Mouse (Mus musculus) hindbrain, postnatal 0 days (tissue): ENCODE results near the gene Ptges2. TPM values are rescaled to one million over a fixed set of nuclear protein-coding genes. Genes with fewer than 3 reads are reported as not detected.

Experiments
- ATAC-seq: fragments of 200-750 bp; cut with Nextera tagmentation; 2 replicates; pipeline ENCODE4 v1.8.0; 2017; ENCODE audit warnings: mild to moderate bottlenecking, moderate TSS enrichment, moderate library complexity
- DNase-seq: peaks from one replicate; pipeline ENCODE4 v3.0.0-alpha.2; 2015; ENCODE audit warnings: low spot score
- H3K27ac ChIP-seq: fragments of 300-500 bp; sonication (generic); 2 replicates; pipeline ENCODE4 v1.5.1; 2014; ENCODE audit warnings: mild to moderate bottlenecking
- H3K27me3 ChIP-seq: fragments of 300-500 bp; sonication (generic); 2 replicates; pipeline ENCODE4 v1.6.1; 2014; ENCODE audit warnings: low read length, mixed read lengths; ENCODE audit not compliant: insufficient read depth
- H3K36me3 ChIP-seq: fragments of 300-500 bp; sonication (generic); 2 replicates; pipeline ENCODE4 v1.6.1; 2014; ENCODE audit warnings: low read length, mixed read lengths; ENCODE audit not compliant: insufficient read depth
- H3K4me1 ChIP-seq: fragments of 300-500 bp; sonication (generic); 2 replicates; pipeline ENCODE4 v1.6.1; 2014; ENCODE audit warnings: antibody characterized with exemption, low read length, mixed read lengths; ENCODE audit not compliant: insufficient read depth
- H3K4me2 ChIP-seq: fragments of 300-500 bp; sonication (generic); 2 replicates; pipeline ENCODE4 v1.6.1; 2014; ENCODE audit warnings: low read depth, mild to moderate bottlenecking, low read length, moderate library complexity, mixed read lengths
- H3K4me3 ChIP-seq: fragments of 300-500 bp; sonication (generic); 2 replicates; pipeline ENCODE4 v1.5.1; 2014; ENCODE audit warnings: low read length
- H3K9ac ChIP-seq: fragments of 300-500 bp; sonication (generic); replicated peaks from 2 replicates; pipeline ENCODE4 v1.6.1; 2014; ENCODE audit warnings: mild to moderate bottlenecking, low read length, moderate library complexity, mixed read lengths
- H3K9me3 ChIP-seq: fragments of 300-500 bp; sonication (generic); 2 replicates; pipeline ENCODE4 v1.6.1; 2016; ENCODE audit warnings: low read length, mixed read lengths
- CTCF ChIP-seq: IDR thresholded peaks from 2 replicates; pipeline ENCODE4 v1.5.1; 2016; ENCODE audit warnings: antibody characterized with exemption, control low read depth, low read depth
- WGBS: fragments of 180-500 bp; shearing (Covaris S2); extraction: QIAGEN DNeasy Blood & Tissue Kit; methylation state at CpG from one replicate; pipeline ENCODE4 v1.1.7; 2014; 5-methylcytosine and 5-hydroxymethylcytosine counted together
- polyA plus RNA-seq: library from polyadenylated mRNA; unstranded; fragments of >200 nt; fragmentation: Nextera tagmentation; extraction: Ambion mirVana; gene quantifications from 2 replicates; pipeline ENCODE4 v1.2.1, GENCODE M21; 2015
- total RNA-seq: library from RNA; depleted of rRNA; stranded (reverse); fragments of >200 nt; gene quantifications from 2 replicates; pipeline ENCODE4 v1.2.3, GENCODE M21; 2014

The Ptges2 gene
- total and polyA plus RNA-seq, 2 experiments from 2014 or later = 41.3 to 55.6 TPM

GRCm38 (mm10) chr2:32412742-32413531 lies 17.2 kb downstream of the Ptges2 start:
- no peaks in the 10 kb centered on the region for H3K27me3 ChIP-seq
- no peaks in the 10 kb centered on the region for H3K9me3 ChIP-seq
- DNase-seq (no peak), ATAC-seq (no peak)
- TF ChIP-seq CTCF = no peak
- no peaks in the 10 kb centered on the region for H3K4me1 ChIP-seq
- 90% methylated on average over 6 of the region's 6 CpGs for WGBS
- H3K9ac ChIP-seq = no peak overlapping the region
- H3K4me2 ChIP-seq = no peak overlapping the region
- H3K36me3 ChIP-seq = peaks cover 40% of the 10 kb centered on the region
- H3K27ac ChIP-seq = no peak overlapping the region
- H3K4me3 ChIP-seq = no peak overlapping the region

- Histone ChIP-seq H3K36me3 (peaks cover 50% of the 10 kb centered on the region), H3K9me3 (no peaks in the 10 kb centered on the region), H3K4me2 (no peak overlapping the region), H3K27me3 (no peaks in the 10 kb centered on the region), H3K27ac (no peak overlapping the region), H3K4me1 (no peaks in the 10 kb centered on the region), H3K4me3 (no peak overlapping the region), H3K9ac (no peak overlapping the region)
- ATAC-seq (no peak), DNase-seq (no peak)
- TF ChIP-seq CTCF = no peak
- 54% methylated on average over 5 of the region's 5 CpGs for WGBS
These were observed 18.2 kb downstream of the Ptges2 start for GRCm38 (mm10) chr2:32413936-32414335.

- ATAC-seq = no peak
- Histone ChIP-seq H3K9ac (no peak overlapping the region), H3K36me3 (peaks cover 68% of the 10 kb centered on the region), H3K9me3 (no peaks in the 10 kb centered on the region), H3K4me1 (no peaks in the 10 kb centered on the region), H3K27me3 (no peaks in the 10 kb centered on the region), H3K4me3 (no peak overlapping the region), H3K27ac (no peak overlapping the region), H3K4me2 (no peak overlapping the region)
- WGBS = 96% methylated on average over 12 of the region's 12 CpGs
- no peak for TF ChIP-seq CTCF
- DNase-seq = no peak
These were observed 20.1 kb downstream of the Ptges2 start for GRCm38 (mm10) chr2:32415801-32416200.

GRCm38 (mm10) chr2:32416556-32416955 lies 20.9 kb downstream of the Ptges2 start:
- no peak overlapping the region for H3K4me2 ChIP-seq
- no peak for TF ChIP-seq CTCF
- ATAC-seq = no peak
- DNase-seq = no peak
- H3K4me3 ChIP-seq = no peak overlapping the region
- no peak overlapping the region for H3K27ac ChIP-seq
- H3K9me3 ChIP-seq = no peaks in the 10 kb centered on the region
- 90% methylated on average over 2 of the region's 2 CpGs for WGBS
- H3K27me3 ChIP-seq = no peaks in the 10 kb centered on the region
- H3K36me3 ChIP-seq = peaks cover 75% of the 10 kb centered on the region
- no peak overlapping the region for H3K9ac ChIP-seq
- no peaks in the 10 kb centered on the region for H3K4me1 ChIP-seq

- Histone ChIP-seq H3K27me3 (no peaks in the 10 kb centered on the region), H3K27ac (no peak overlapping the region), H3K4me2 (no peak overlapping the region), H3K36me3 (peaks cover 75% of the 10 kb centered on the region), H3K4me1 (no peaks in the 10 kb centered on the region; the same call in 1 of the 2 replicates), H3K4me3 (no peak overlapping the region), H3K9me3 (no peaks in the 10 kb centered on the region), H3K9ac (no peak overlapping the region)
- 90% methylated on average over 8 of the region's 8 CpGs for WGBS
- ATAC-seq (no peak), DNase-seq (no peak)
- no peak for TF ChIP-seq CTCF
These were observed 21.8 kb downstream of the Ptges2 start for GRCm38 (mm10) chr2:32417486-32417885.

- no peak for ATAC-seq
- Histone ChIP-seq H3K9me3 (no peaks in the 10 kb centered on the region), H3K4me1 (peaks cover 6% of the 10 kb centered on the region; the same call in 1 of the 2 replicates), H3K4me3 (no peak overlapping the region), H3K4me2 (no peak overlapping the region), H3K27ac (no peak overlapping the region), H3K9ac (no peak overlapping the region), H3K36me3 (peaks cover 75% of the 10 kb centered on the region), H3K27me3 (no peaks in the 10 kb centered on the region)
- DNase-seq = no peak
- WGBS = 90% methylated on average over 12 of the region's 12 CpGs
- no peak for TF ChIP-seq CTCF
These were observed 22.9 kb downstream of the Ptges2 start for GRCm38 (mm10) chr2:32418430-32419151.
